Mouse (Mus musculus): ENCODE results near the gene Olfr1180. TPM values are rescaled to one million over a fixed set of nuclear protein-coding genes. Genes with fewer than 3 reads are reported as not detected.
"Not testable (repeated sequence)": the region's sequence is repeated elsewhere in the genome, so short reads cannot be mapped to it uniquely, and the experiment has no call there.

Olfr1180 gene
- not detected in 2 replicates for polyA plus RNA-seq (2012; ENCODE audit: insufficient read depth, insufficient read length, low replicate concordance, missing spikeins)

- whole genome bisulfite sequencing: 78% methylated on average over 2 of the region's 2 CpGs
- Histone ChIP-seq H3K27ac (ENCODE audit: insufficient read depth, low read depth, low read length) (no peak within 1 kb of the TSS), H3K4me1 (ENCODE audit: control insufficient read depth, insufficient read depth, low read length) (no peaks in the 10 kb centered on the region), H3K4me3 (ENCODE audit: insufficient read depth, low read depth, low read length) (no peak within 1 kb of the TSS)
- TF ChIP-seq POLR2A (IDR thresholded peaks at IDR 0.05; ENCODE audit: insufficient read depth, low read depth, low read length): no peak
- no peak for TF ChIP-seq CTCF (IDR thresholded peaks at IDR 0.05; ENCODE audit: insufficient read depth, low read depth, low read length)
Measured at GRCm38 (mm10) chr2:88419051-88419450, at the start of gene Olfr1180. Gene Olfr1180, minus strand, starts transcription at chr2:88419151.

- WGBS: 54% methylated on average over 1 of the region's 1 CpGs
- H3K4me3 ChIP-seq (ENCODE audit: insufficient read depth, low read depth, low read length); H3K27ac ChIP-seq (ENCODE audit: insufficient read depth, low read depth, low read length); H3K4me1 ChIP-seq (ENCODE audit: control insufficient read depth, insufficient read depth, low read length): not testable (repeated sequence)
Measured at GRCm38 (mm10) chr2:88454567-88454966, 35.6 kb upstream of the Olfr1180 start, which contains the start of gene Olfr1183. Gene Olfr1183, plus strand, starts transcription at chr2:88454867.

GRCm38 (mm10) chr2:88449031-88449430 is 30.1 kb upstream of the Olfr1180 start, which contains the start of gene Gm13757:
Gene Gm13757, minus strand, starts transcription at chr2:88449131.
- TF ChIP-seq CTCF (IDR thresholded peaks at IDR 0.05; ENCODE audit: insufficient read depth, low read depth, low read length) (no peak), POLR2A (IDR thresholded peaks at IDR 0.05; ENCODE audit: insufficient read depth, low read depth, low read length) (no peak)
- 93% methylated on average over 1 of the region's 1 CpGs for WGBS
- H3K4me1 ChIP-seq (ENCODE audit: control insufficient read depth, insufficient read depth, low read length): no peaks in the 10 kb centered on the region
- no peak within 1 kb of the TSS for H3K4me3 ChIP-seq (ENCODE audit: insufficient read depth, low read depth, low read length)
- H3K27ac ChIP-seq (ENCODE audit: insufficient read depth, low read depth, low read length): no peak within 1 kb of the TSS

- Histone ChIP-seq H3K27ac (ENCODE audit: insufficient read depth, low read depth, low read length) (no peak within 1 kb of the TSS), H3K4me1 (ENCODE audit: control insufficient read depth, insufficient read depth, low read length) (no peaks in the 10 kb centered on the region), H3K4me3 (ENCODE audit: insufficient read depth, low read depth, low read length) (no peak within 1 kb of the TSS)
- WGBS: 85% methylated on average over 1 of the region's 1 CpGs
- TF ChIP-seq POLR2A (IDR thresholded peaks at IDR 0.05; ENCODE audit: insufficient read depth, low read depth, low read length): no peak
Measured at GRCm38 (mm10) chr2:88426071-88426470, 7.1 kb upstream of the Olfr1180 start, which contains the start of gene Olfr1181. Gene Olfr1181, minus strand, starts transcription at chr2:88426171.

- no peak for TF ChIP-seq POLR2A (IDR thresholded peaks at IDR 0.05; ENCODE audit: insufficient read depth, low read depth, low read length)
- no peak for TF ChIP-seq CTCF (IDR thresholded peaks at IDR 0.05; ENCODE audit: insufficient read depth, low read depth, low read length)
- Histone ChIP-seq H3K4me3 (ENCODE audit: insufficient read depth, low read depth, low read length) (no peak within 1 kb of the TSS), H3K27ac (ENCODE audit: insufficient read depth, low read depth, low read length) (no peak within 1 kb of the TSS), H3K4me1 (ENCODE audit: control insufficient read depth, insufficient read depth, low read length) (no peaks in the 10 kb centered on the region)
- 86% methylated on average over 3 of the region's 3 CpGs for WGBS
Measured at GRCm38 (mm10) chr2:88406353-88406752, 12.6 kb downstream of the Olfr1180 start, which contains the start of gene Olfr1179. Gene Olfr1179, minus strand, starts transcription at chr2:88406453.

- WGBS: 93% methylated on average over 1 of the region's 1 CpGs
- Histone ChIP-seq H3K27ac (ENCODE audit: insufficient read depth, low read depth, low read length) (no peak within 1 kb of the TSS), H3K4me1 (ENCODE audit: control insufficient read depth, insufficient read depth, low read length) (no peaks in the 10 kb centered on the region), H3K4me3 (ENCODE audit: insufficient read depth, low read depth, low read length) (no peak within 1 kb of the TSS)
- TF ChIP-seq CTCF (IDR thresholded peaks at IDR 0.05; ENCODE audit: insufficient read depth, low read depth, low read length) (no peak), POLR2A (IDR thresholded peaks at IDR 0.05; ENCODE audit: insufficient read depth, low read depth, low read length) (no peak)
Measured at GRCm38 (mm10) chr2:88386762-88387161, 32.2 kb downstream of the Olfr1180 start, which contains the start of gene Olfr1178. Gene Olfr1178, plus strand, starts transcription at chr2:88387062.

Other genes with a start within 250 kb of the Olfr1180 start
- not detected in 2 replicates for gene Olfr1168, start 237.3 kb downstream of the Olfr1180 start, polyA plus RNA-seq (2012; ENCODE audit: insufficient read depth, insufficient read length, low replicate concordance, missing spikeins)
- not detected in 2 replicates for gene Olfr1170, start 190.8 kb downstream of the Olfr1180 start, polyA plus RNA-seq (2012; ENCODE audit: insufficient read depth, insufficient read length, low replicate concordance, missing spikeins)
- gene Olfr1173, start 139.3 kb downstream of the Olfr1180 start, polyA plus RNA-seq (2012; ENCODE audit: insufficient read depth, insufficient read length, low replicate concordance, missing spikeins): not detected in 2 replicates
- not detected in 2 replicates for gene Olfr1174-ps, start 104.0 kb downstream of the Olfr1180 start, polyA plus RNA-seq (2012; ENCODE audit: insufficient read depth, insufficient read length, low replicate concordance, missing spikeins)
- gene Olfr1175-ps, start 91.9 kb downstream of the Olfr1180 start, polyA plus RNA-seq (2012; ENCODE audit: insufficient read depth, insufficient read length, low replicate concordance, missing spikeins): not detected in 2 replicates
- not detected in 2 replicates for gene Olfr1176, start 82.4 kb downstream of the Olfr1180 start, polyA plus RNA-seq (2012; ENCODE audit: insufficient read depth, insufficient read length, low replicate concordance, missing spikeins)
- gene Olfr1177-ps, start 72.7 kb downstream of the Olfr1180 start, polyA plus RNA-seq (2012; ENCODE audit: insufficient read depth, insufficient read length, low replicate concordance, missing spikeins): not detected in 2 replicates
- gene Olfr1178, start 32.1 kb downstream of the Olfr1180 start, polyA plus RNA-seq (2012; ENCODE audit: insufficient read depth, insufficient read length, low replicate concordance, missing spikeins): not detected in 2 replicates
- not detected in 2 replicates for gene Olfr1179, start 12.7 kb downstream of the Olfr1180 start, polyA plus RNA-seq (2012; ENCODE audit: insufficient read depth, insufficient read length, low replicate concordance, missing spikeins)
- not detected in 2 replicates for gene Olfr1181, start 7.0 kb upstream of the Olfr1180 start, polyA plus RNA-seq (2012; ENCODE audit: insufficient read depth, insufficient read length, low replicate concordance, missing spikeins)
- not detected in 2 replicates for gene Gm13757, start 30.0 kb upstream of the Olfr1180 start, polyA plus RNA-seq (2012; ENCODE audit: insufficient read depth, insufficient read length, low replicate concordance, missing spikeins)
- not detected in 2 replicates for gene Olfr1183, start 35.7 kb upstream of the Olfr1180 start, polyA plus RNA-seq (2012; ENCODE audit: insufficient read depth, insufficient read length, low replicate concordance, missing spikeins)
- not detected in 2 replicates for gene Olfr1184, start 64.4 kb upstream of the Olfr1180 start, polyA plus RNA-seq (2012; ENCODE audit: insufficient read depth, insufficient read length, low replicate concordance, missing spikeins)
- not detected in 2 replicates for gene Olfr1185-ps1, start 74.2 kb upstream of the Olfr1180 start, polyA plus RNA-seq (2012; ENCODE audit: insufficient read depth, insufficient read length, low replicate concordance, missing spikeins)
- not detected in 2 replicates for gene Olfr1186, start 99.4 kb upstream of the Olfr1180 start, polyA plus RNA-seq (2012; ENCODE audit: insufficient read depth, insufficient read length, low replicate concordance, missing spikeins)
- not detected in 2 replicates for gene Olfr1188, start 137.8 kb upstream of the Olfr1180 start, polyA plus RNA-seq (2012; ENCODE audit: insufficient read depth, insufficient read length, low replicate concordance, missing spikeins)
- not detected in 2 replicates for gene Olfr1189, start 167.3 kb upstream of the Olfr1180 start, polyA plus RNA-seq (2012; ENCODE audit: insufficient read depth, insufficient read length, low replicate concordance, missing spikeins)
- gene Olfr1191-ps1, start 221.4 kb upstream of the Olfr1180 start, polyA plus RNA-seq (2012; ENCODE audit: insufficient read depth, insufficient read length, low replicate concordance, missing spikeins): not detected in 2 replicates
- gene Olfr1192-ps1, start 229.4 kb upstream of the Olfr1180 start, polyA plus RNA-seq (2012; ENCODE audit: insufficient read depth, insufficient read length, low replicate concordance, missing spikeins): 63.7 TPM in 1 of 2 replicates, not detected in the other